Mouse (Mus musculus) myocyte (in vitro differentiated cells): ENCODE measurements at regions not wholly inside any gene's neighbourhood (a gene's known extent, or its start where the extent isn't known, plus 50 kb on each side); places are given as distances from the start of the nearest gene placed in this dataset.

Source experiments
- H3K27me3 ChIP-seq: one replicate; pipeline ENCODE4 v1.6.1; 2011; ENCODE audit not compliant: control insufficient read depth, insufficient read depth, insufficient read length
- H3K36me3 ChIP-seq: one replicate; pipeline ENCODE4 v1.6.1; 2011; ENCODE audit not compliant: control insufficient read depth, insufficient read depth
- H3K4me2 ChIP-seq: one replicate; pipeline ENCODE4 v1.6.1; 2011; ENCODE audit warnings: low read depth, control low read depth
- H3K4me3 ChIP-seq: one replicate; pipeline ENCODE4 v1.5.1; 2011; ENCODE audit warnings: mild to moderate bottlenecking, control low read depth, moderate library complexity
- H3K79me2 ChIP-seq: one replicate; pipeline ENCODE4 v1.6.1; 2011; ENCODE audit not compliant: control insufficient read depth, insufficient read depth
- H3ac ChIP-seq: one replicate; pipeline ENCODE4 v1.6.1; 2011; ENCODE audit not compliant: control insufficient read depth, insufficient read length
- CEBPB ChIP-seq: IDR thresholded peaks from 2 replicates; pipeline ENCODE4 v1.6.1; 2011; ENCODE audit warnings: mild to moderate bottlenecking, moderate library complexity; ENCODE audit not compliant: poor library complexity, insufficient read depth, severe bottlenecking
- E2F4 ChIP-seq: IDR thresholded peaks from one replicate; pipeline ENCODE4 v1.6.1; 2011; ENCODE audit warnings: mild to moderate bottlenecking, control low read depth, moderate library complexity; ENCODE audit not compliant: insufficient read depth
- MAX ChIP-seq: IDR thresholded peaks from one replicate; pipeline ENCODE4 v1.6.1; 2011; ENCODE audit warnings: low read depth, mild to moderate bottlenecking, control low read depth
- MYOD1 ChIP-seq, 3 experiments: IDR thresholded peaks; one replicate each; pipeline ENCODE4 v1.6.1; 2011; ENCODE audit warnings: control low read depth in 2 of 3, low read depth in 2 of 3, mild to moderate bottlenecking in 2 of 3, moderate library complexity in 1 of 3; ENCODE audit not compliant: insufficient read length in 2 of 3, control insufficient read depth in 1 of 3
- MYOG ChIP-seq, 3 experiments: IDR thresholded peaks; one replicate each; pipeline ENCODE4 v1.6.1; 2011; ENCODE audit warnings: control low read depth in 2 of 3, low read depth in 2 of 3, mild to moderate bottlenecking in 2 of 3; ENCODE audit not compliant: insufficient read length in 2 of 3, control insufficient read depth in 1 of 3, insufficient read depth in 1 of 3
- POLR2A ChIP-seq: IDR thresholded peaks from one replicate; pipeline ENCODE4 v1.6.1; 2011; ENCODE audit warnings: low read depth, mild to moderate bottlenecking, control low read depth, moderate library complexity; ENCODE audit not compliant: insufficient read length
- POLR2AphosphoS2 ChIP-seq: IDR thresholded peaks from one replicate; pipeline ENCODE4 v1.6.1; 2011; ENCODE audit warnings: low read depth, control low read depth; ENCODE audit not compliant: insufficient read length
- REST ChIP-seq: IDR thresholded peaks from one replicate; pipeline ENCODE4 v1.6.1; 2011; ENCODE audit warnings: mild to moderate bottlenecking, control low read depth, moderate library complexity; ENCODE audit not compliant: insufficient read depth, insufficient read length
- SRF ChIP-seq: IDR thresholded peaks from one replicate; pipeline ENCODE4 v1.6.1; 2011; ENCODE audit warnings: low read depth; ENCODE audit not compliant: control insufficient read depth, insufficient read length
- TCF12 ChIP-seq: IDR thresholded peaks from one replicate; pipeline ENCODE4 v1.6.1; 2011; ENCODE audit warnings: mild to moderate bottlenecking, control low read depth; ENCODE audit not compliant: poor library complexity, insufficient read depth, severe bottlenecking
- USF1 ChIP-seq: IDR thresholded peaks from one replicate; pipeline ENCODE4 v1.6.1; 2011; ENCODE audit warnings: low read depth, mild to moderate bottlenecking, control low read depth, moderate library complexity

DNA sequence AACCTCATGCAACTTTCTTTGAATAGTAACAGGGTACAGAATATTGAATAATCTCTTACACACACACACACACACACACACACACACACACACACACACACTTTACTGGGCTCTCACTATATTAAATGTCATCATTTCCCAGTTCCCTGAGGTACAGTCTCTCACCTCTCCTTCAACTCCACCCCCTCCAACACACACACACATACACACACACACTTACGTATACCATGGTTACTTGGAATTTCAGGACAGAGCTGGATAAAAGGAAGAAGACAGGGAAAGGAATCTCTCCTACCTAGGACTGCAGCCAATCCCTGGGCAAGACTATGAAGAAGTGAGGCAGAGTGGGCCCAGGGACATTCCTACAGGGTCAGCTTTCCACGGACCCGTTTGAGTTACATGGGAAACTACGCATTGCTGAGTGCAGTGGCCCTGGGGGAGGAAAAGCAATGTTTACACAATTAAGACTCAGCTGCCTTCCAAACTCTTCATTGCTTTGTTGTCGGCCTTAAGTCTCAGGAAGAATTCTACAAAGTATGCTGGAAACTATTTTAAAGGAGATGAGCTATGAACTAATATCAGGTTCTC, 61.0 kb upstream of the Spats2l start:
- TF ChIP-seq USF1 (no peak), MYOD1 (IDR thresholded peaks at IDR 0.05; ENCODE audit: control insufficient read depth in 1 of 3, insufficient read length in 2 of 3, low read depth in 2 of 3) (no peak)
- H3K4me3 ChIP-seq, result no peak overlapping the region

DNA sequence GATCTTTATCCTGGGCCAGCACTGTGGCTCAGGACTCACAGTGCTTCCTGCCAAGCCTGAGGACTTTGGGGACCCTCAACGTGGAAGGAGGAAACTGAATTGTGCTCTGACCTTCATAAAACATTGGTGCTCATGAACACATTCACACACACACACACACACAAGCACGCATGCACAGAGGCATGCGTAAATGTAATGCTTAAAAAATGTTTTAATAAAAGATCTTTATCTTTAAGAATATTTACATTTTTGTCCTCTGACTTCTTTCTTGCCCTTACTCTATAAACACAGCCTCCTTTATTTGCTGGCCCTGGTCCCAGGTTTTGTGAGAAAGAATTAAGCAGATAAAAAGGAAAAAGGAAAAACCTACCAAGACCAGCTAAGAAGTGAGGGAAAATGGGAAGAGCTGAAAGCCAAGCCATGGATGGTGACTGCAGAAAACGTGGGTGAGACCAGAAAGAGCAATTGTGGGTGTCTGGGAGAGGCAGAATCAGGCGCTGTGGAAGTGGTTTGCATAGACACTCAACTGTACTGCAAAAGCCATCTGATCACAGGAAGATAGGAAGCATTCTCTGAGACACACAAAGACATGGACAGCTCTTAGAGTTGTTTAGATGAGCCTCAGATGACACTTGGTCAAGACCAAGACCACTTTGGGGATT, 56.7 kb upstream of the Spats2l start:
- Histone ChIP-seq H3K4me2 (no peak overlapping the region), H3K36me3 (no peaks in the 10 kb centered on the region), H3K79me2 (no peaks in the 10 kb centered on the region), H3ac (no peak overlapping the region), H3K4me3 (no peak overlapping the region), H3K27me3 (no peaks in the 10 kb centered on the region)
- TF ChIP-seq TCF12 (no peak), E2F4 (no peak), CEBPB (no peak), POLR2AphosphoS2 (no peak), MYOG (IDR thresholded peaks at IDR 0.05; ENCODE audit: control insufficient read depth in 1 of 3, insufficient read depth in 1 of 3, insufficient read length in 2 of 3, low read depth in 2 of 3) (no peak), MAX (no peak), POLR2A (no peak), USF1 (no peak), SRF (no peak), REST (no peak)

More for the DNA sequence above, 61.0 kb upstream of the Spats2l start:
- no peaks in the 10 kb centered on the region for H3K36me3 ChIP-seq
- H3ac ChIP-seq, result no peak overlapping the region
- H3K27me3 ChIP-seq, result no peaks in the 10 kb centered on the region
- H3K79me2 ChIP-seq, result no peaks in the 10 kb centered on the region
- H3K4me2 ChIP-seq, result no peak overlapping the region

DNA sequence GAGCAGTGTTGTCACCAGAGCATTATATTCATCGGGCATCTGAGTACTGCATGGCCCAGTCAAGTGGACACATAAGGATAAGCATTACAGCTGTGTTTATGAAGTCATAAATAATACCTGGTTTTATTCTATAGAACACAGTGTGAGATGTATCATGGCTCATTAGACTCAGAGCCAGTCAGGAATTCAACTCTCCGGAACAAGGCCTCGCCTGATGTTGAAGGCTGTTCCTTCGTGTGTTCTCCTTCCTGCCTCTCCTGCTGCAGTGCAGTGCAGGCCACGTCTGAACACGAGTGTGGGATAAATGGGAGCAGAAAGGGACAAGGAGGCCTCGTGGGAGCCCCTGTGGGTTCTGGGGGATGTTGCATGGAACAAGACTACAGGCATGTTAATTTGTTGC, 55.6 kb upstream of the Spats2l start:
- TF ChIP-seq POLR2AphosphoS2 (no peak), E2F4 (no peak), POLR2A (no peak), USF1 (no peak), SRF (no peak), MYOG (IDR thresholded peaks at IDR 0.05; ENCODE audit: control insufficient read depth in 1 of 3, insufficient read depth in 1 of 3, insufficient read length in 2 of 3, low read depth in 2 of 3) (no peak)
- H3K4me2 ChIP-seq, result no peak overlapping the region

More for the DNA sequence above, 55.6 kb upstream of the Spats2l start:
- Histone ChIP-seq H3ac (no peak overlapping the region), H3K79me2 (no peaks in the 10 kb centered on the region), H3K4me3 (no peak overlapping the region), H3K27me3 (no peaks in the 10 kb centered on the region), H3K36me3 (no peaks in the 10 kb centered on the region)
